Mouse (Mus musculus) ES-E14 (cell line): ENCODE results near the gene Ppp3ca. TPM values are rescaled to one million over a fixed set of nuclear protein-coding genes. Genes with fewer than 3 reads are reported as not detected.

ENCODE experiments used
- DNase-seq: peaks from one replicate; pipeline ENCODE4 v3.0.0-alpha.2; 2013; ENCODE audit warnings: low read depth, low spot score
- H3K27ac ChIP-seq: 2 replicates; pipeline ENCODE4 v1.5.1; 2012; ENCODE audit warnings: low read depth, mild to moderate bottlenecking, low read length, moderate library complexity, mixed read lengths; ENCODE audit not compliant: poor library complexity, insufficient read depth, severe bottlenecking
- H3K36me3 ChIP-seq: 2 replicates; pipeline ENCODE4 v1.6.1; 2012; ENCODE audit warnings: mild to moderate bottlenecking, low read length, moderate library complexity, mixed read lengths; ENCODE audit not compliant: control insufficient read depth, poor library complexity, insufficient read depth, severe bottlenecking
- H3K4me1 ChIP-seq, 2 experiments: fragments of 150-350 bp in 1 of 2; sonication (generic) in 1 of 2; 2 replicates each; pipeline ENCODE4 v1.6.1; 2012; ENCODE audit warnings: low read length in 2 of 2, mild to moderate bottlenecking in 1 of 2, mixed read lengths in 1 of 2; ENCODE audit not compliant: control insufficient read depth in 2 of 2, insufficient read depth in 2 of 2, poor library complexity in 1 of 2
- H3K4me3 ChIP-seq, 2 experiments: fragments of 150-350 bp in 1 of 2; sonication (generic) in 1 of 2; 2 replicates each; pipeline ENCODE4 v1.5.1; 2012; ENCODE audit warnings: low read length in 2 of 2, low read depth in 1 of 2, mild to moderate bottlenecking in 1 of 2, mixed read lengths in 1 of 2; ENCODE audit not compliant: insufficient read depth in 1 of 2, poor library complexity in 1 of 2, severe bottlenecking in 1 of 2
- H3K9ac ChIP-seq: 2 replicates; pipeline ENCODE4 v1.6.1; 2012; ENCODE audit warnings: low read depth, mild to moderate bottlenecking, low read length, mixed read lengths; ENCODE audit not compliant: poor library complexity, insufficient read depth, severe bottlenecking
- H3K9me3 ChIP-seq: fragments of 150-350 bp; sonication (generic); 2 replicates; pipeline ENCODE4 v1.6.1; 2012; ENCODE audit warnings: low read depth, mild to moderate bottlenecking, low read length; ENCODE audit not compliant: control insufficient read depth, insufficient read depth
- CHD2 ChIP-seq: IDR thresholded peaks from 2 replicates; pipeline ENCODE4 v1.6.1; 2014; ENCODE audit warnings: mild to moderate bottlenecking, low read depth, low read length, inconsistent platforms
- HCFC1 ChIP-seq: IDR thresholded peaks from 2 replicates; pipeline ENCODE4 v1.6.1; 2012; ENCODE audit warnings: low read length, inconsistent platforms, borderline replicate concordance; ENCODE audit not compliant: insufficient read depth
- MAFK ChIP-seq: IDR thresholded peaks from 2 replicates; pipeline ENCODE4 v1.6.1; 2014; ENCODE audit warnings: mild to moderate bottlenecking, low read depth, low read length, inconsistent platforms; ENCODE audit not compliant: insufficient read depth
- ZC3H11A ChIP-seq: IDR thresholded peaks from 2 replicates; pipeline ENCODE4 v1.6.1; 2012; ENCODE audit warnings: low read depth, mild to moderate bottlenecking, inconsistent platforms, low read length, borderline replicate concordance
- ZNF384 ChIP-seq: IDR thresholded peaks from 2 replicates; pipeline ENCODE4 v1.6.1; 2012; ENCODE audit warnings: low read depth, low read length, inconsistent platforms
- in situ Hi-C, 2 experiments: fragments of 600-800 bp; cut with MboI; formaldehyde crosslinking; loops; one replicate each; pipeline ENCODE4 v1.15.1; 2025; ENCODE audit warnings: low sequenced_read_pairs in 2 of 2, inconsistent platforms in 1 of 2; ENCODE audit not compliant: unreplicated experiment in 2 of 2
- total RNA-seq: library from RNA; depleted of rRNA; stranded (reverse); fragments of 300-350 nt; gene quantifications from 2 replicates; pipeline ENCODE4 v1.2.3, GENCODE M21; 2012

Gene Ppp3ca
- total RNA-seq, 1 experiment: 25.6 TPM

DNA sequence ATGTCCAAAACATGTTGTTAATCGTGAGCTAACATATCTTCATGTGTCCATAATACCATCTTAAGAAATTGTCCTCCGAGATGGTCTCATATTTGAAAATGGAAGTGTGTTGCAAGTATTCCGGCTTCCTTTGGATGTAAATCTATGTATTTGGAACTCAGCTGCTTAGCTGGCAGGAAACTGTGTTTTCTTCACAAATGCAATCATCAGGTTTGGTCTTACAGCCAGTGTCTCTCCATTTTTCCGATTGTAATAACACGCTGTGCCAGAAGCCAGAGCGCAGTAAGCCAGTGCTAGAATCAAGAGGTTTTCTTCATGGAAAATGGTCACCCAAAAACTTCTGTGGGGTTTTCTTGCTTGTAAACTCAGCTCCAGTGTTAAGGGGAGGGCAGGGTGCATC, 104.3 kb downstream of the Ppp3ca start:
- Histone ChIP-seq H3K9me3 (no peaks in the 10 kb centered on the region), H3K4me1 (no peaks in the 10 kb centered on the region), H3K36me3 (no peaks in the 10 kb centered on the region), H3K9ac (no peak overlapping the region), H3K27ac (no peak overlapping the region), H3K4me3 (no peak overlapping the region)
- TF ChIP-seq MAFK (no peak), ZC3H11A (no peak), CHD2 (no peak), HCFC1 (no peak), ZNF384 (no peak)
- in situ Hi-C loops: no loop called here
- DNase-seq: no peak

DNA sequence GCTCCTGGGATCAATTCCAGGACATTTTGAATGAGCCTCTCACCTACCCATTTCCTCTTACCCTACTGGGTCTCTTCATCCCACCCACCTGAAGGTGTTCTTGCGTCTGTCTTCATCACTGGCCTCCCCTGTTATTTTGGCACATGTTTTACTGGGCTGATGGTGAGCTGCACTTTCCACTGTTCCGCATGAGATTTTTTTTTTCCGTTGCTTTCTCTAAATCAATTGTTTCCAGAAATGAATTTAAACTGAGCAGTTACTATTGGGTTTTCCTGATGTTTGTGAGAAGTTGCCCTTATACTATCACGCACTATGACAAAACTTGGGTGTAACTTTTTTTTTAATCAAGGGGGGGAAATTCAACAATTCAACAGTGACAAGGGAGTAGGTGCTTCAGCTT, 106.6 kb downstream of the Ppp3ca start:
- TF ChIP-seq ZNF384 (no peak), HCFC1 (no peak), MAFK (no peak), CHD2 (no peak), ZC3H11A (no peak)
- H3K9me3 ChIP-seq: no peaks in the 10 kb centered on the region
- H3K4me3 ChIP-seq: no peak overlapping the region
- in situ Hi-C loops: no loop called here
- no peak overlapping the region for H3K9ac ChIP-seq
- H3K27ac ChIP-seq: no peak overlapping the region
- no peak for DNase-seq
- no peaks in the 10 kb centered on the region for H3K36me3 ChIP-seq
- H3K4me1 ChIP-seq: no peaks in the 10 kb centered on the region

DNA sequence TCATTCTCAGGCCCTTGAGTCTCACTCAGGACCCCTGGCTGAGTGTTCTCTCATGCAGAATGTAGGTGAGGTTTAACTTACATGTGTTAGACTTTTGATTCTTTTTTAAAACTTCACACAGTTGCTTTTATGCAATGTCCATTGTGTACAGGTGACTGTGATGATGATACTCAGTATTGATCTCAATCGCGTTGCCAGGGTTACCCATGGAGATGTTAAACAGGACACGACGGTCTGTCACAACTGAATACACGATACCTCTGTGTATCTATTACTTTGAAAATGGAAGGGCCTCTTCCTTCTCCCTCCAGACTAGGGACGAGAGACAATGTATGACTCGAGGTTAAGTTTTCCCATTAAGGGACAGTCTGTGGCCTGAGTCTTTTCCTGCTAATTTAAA, 107.5 kb downstream of the Ppp3ca start:
- in situ Hi-C loops: no loop called here
- no peak for TF ChIP-seq ZC3H11A
- no peak for TF ChIP-seq ZNF384
- no peak for TF ChIP-seq HCFC1
- no peak for TF ChIP-seq MAFK
- TF ChIP-seq CHD2: no peak
- Histone ChIP-seq H3K9me3 (no peaks in the 10 kb centered on the region), H3K36me3 (no peaks in the 10 kb centered on the region), H3K27ac (no peak overlapping the region), H3K4me1 (no peaks in the 10 kb centered on the region), H3K9ac (no peak overlapping the region), H3K4me3 (no peak overlapping the region)
- no peak for DNase-seq

DNA sequence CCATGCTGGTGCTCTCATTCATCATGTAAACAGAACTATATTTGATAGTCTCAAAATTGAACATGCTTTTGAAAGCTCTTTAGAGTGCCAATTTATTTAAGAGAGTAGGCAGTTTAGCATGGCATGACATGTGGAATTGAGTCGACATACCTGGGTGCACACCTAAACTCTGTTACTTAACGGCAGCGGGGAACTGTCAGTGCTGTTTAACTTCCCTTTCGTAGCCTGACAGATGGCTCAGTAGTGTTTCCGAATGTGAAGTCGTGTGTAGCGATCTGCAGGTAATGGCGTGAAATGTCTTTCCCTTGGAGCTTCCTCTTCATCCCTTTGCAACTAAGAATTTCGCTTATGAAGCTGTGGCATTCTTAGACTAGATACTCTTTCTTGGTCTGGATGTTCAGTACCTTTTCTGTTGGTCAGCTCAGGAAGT, 107.9 kb downstream of the Ppp3ca start:
- H3K4me3 ChIP-seq: no peak overlapping the region
- no peak for DNase-seq
- H3K9ac ChIP-seq: no peak overlapping the region
- no peaks in the 10 kb centered on the region for H3K4me1 ChIP-seq
- TF ChIP-seq ZC3H11A (no peak), MAFK (no peak), CHD2 (no peak), HCFC1 (no peak), ZNF384 (no peak)
- no peaks in the 10 kb centered on the region for H3K9me3 ChIP-seq
- H3K27ac ChIP-seq: no peak overlapping the region
- in situ Hi-C loops: no loop called here
- no peaks in the 10 kb centered on the region for H3K36me3 ChIP-seq

DNA sequence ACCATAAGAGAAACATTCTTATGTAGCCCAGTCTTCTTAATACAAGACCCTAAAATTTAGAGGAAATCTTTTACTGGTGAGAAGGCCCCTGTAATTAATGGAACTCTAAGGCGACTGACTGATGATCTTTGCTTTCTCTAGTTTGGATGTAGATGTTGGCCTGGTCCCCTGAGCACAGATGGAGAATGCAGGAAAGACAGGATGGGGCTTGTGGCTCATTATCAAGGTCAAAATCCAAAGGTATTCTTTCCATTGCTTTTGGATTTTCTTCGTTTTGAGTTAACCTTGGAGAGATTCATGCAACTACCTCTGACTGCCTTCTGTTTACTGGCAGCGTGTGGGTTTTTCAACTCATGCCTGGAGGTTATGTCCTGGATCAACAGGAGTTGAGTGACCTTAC, 110.4 kb downstream of the Ppp3ca start:
- Histone ChIP-seq H3K4me1 (no peaks in the 10 kb centered on the region), H3K9me3 (no peaks in the 10 kb centered on the region), H3K4me3 (no peak overlapping the region), H3K27ac (no peak overlapping the region), H3K9ac (no peak overlapping the region), H3K36me3 (no peaks in the 10 kb centered on the region)
- in situ Hi-C loops: no loop called here
- no peak for DNase-seq
- TF ChIP-seq ZNF384: no peak
- TF ChIP-seq CHD2: no peak
- TF ChIP-seq MAFK: no peak
- no peak for TF ChIP-seq ZC3H11A
- TF ChIP-seq HCFC1: no peak
